Mouse (Mus musculus): ENCODE measurements around the gene Ephb2.

- TF ChIP-seq POLR2A (IDR thresholded peaks at IDR 0.05; ENCODE audit: low read depth, low read length), result no peak
- no peak for TF ChIP-seq CTCF (conservative IDR thresholded peaks at IDR 0.05; ENCODE audit: insufficient read depth, insufficient read length, low read depth, low read length)
These were observed 1.4 kb downstream of the Ephb2 start for GRCm38 (mm10) chr4:136834439-136834814.
